Mouse (Mus musculus) ES-E14 (cell line): ENCODE results near the gene Map4.

Experiments
- CHD2 ChIP-seq: IDR thresholded peaks from 2 replicates; pipeline ENCODE4 v1.6.1; 2014; ENCODE audit warnings: mild to moderate bottlenecking, low read depth, low read length, inconsistent platforms
- HCFC1 ChIP-seq: IDR thresholded peaks from 2 replicates; pipeline ENCODE4 v1.6.1; 2012; ENCODE audit warnings: low read length, inconsistent platforms, borderline replicate concordance; ENCODE audit not compliant: insufficient read depth
- MAFK ChIP-seq: IDR thresholded peaks from 2 replicates; pipeline ENCODE4 v1.6.1; 2014; ENCODE audit warnings: mild to moderate bottlenecking, low read depth, low read length, inconsistent platforms; ENCODE audit not compliant: insufficient read depth
- ZC3H11A ChIP-seq: IDR thresholded peaks from 2 replicates; pipeline ENCODE4 v1.6.1; 2012; ENCODE audit warnings: low read depth, mild to moderate bottlenecking, inconsistent platforms, low read length, borderline replicate concordance
- ZNF384 ChIP-seq: IDR thresholded peaks from 2 replicates; pipeline ENCODE4 v1.6.1; 2012; ENCODE audit warnings: low read depth, low read length, inconsistent platforms

DNA sequence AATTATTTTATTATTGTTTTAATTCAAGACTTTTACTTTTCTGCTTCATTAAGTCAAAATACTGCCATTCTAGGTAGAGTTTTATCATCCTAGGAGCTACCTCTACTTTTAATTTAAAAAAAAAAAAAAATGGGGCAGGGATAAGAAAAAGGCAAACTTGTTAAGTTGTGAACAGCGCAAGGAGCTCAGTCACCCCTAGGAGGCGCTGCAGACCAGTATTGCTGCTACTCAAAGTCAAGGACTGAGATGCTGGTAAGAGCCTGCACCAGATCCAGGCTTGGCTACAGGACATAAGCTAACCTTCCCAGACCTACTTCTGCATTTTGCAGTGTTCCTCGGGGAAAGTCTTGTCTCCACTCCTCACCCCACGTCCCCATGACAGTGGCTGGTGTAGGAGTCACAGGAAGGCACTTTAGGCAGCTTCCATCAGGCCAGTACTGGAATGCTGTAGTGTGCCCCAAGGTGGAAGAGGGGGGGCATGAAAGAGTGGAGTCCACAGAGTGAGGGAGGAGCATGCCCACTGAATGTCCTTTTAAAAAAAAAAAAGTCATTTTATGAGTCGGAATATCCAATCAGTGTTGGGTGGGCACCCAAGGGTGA lies 38.5 kb upstream of the Map4 start:
- TF ChIP-seq CHD2 (no peak), HCFC1 (no peak), ZC3H11A (peak; percentile 80), ZNF384 (peak; percentile 93), MAFK (no peak)
